Mouse (Mus musculus): ENCODE measurements at regions not wholly inside any gene's neighbourhood (a gene's known extent, or its start where the extent isn't known, plus 50 kb on each side); places are given as distances from the start of the nearest gene placed in this dataset.

DNA sequence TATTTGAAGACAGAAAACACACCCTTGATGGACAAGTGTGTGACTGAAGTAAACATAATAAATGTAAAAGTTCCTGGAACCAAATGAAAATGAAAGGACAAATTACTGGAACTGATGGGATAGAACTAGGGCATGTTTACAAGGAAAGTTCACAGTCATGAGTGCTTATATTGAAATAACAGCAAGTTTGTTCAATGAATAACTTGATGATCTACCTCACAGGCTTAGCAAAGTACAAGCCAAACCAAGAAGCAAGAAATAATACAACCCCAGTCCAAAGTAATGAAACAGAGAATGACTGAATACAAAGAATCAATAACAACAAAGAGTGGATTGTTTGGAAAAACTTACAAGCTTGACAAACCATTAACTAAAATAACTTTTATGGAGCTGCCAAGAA is 56.2 kb downstream of the Gm379 start:
- in situ Hi-C loops (cut with MboI; ENCODE audit: unreplicated experiment in 2 of 2) = no loop called here

DNA sequence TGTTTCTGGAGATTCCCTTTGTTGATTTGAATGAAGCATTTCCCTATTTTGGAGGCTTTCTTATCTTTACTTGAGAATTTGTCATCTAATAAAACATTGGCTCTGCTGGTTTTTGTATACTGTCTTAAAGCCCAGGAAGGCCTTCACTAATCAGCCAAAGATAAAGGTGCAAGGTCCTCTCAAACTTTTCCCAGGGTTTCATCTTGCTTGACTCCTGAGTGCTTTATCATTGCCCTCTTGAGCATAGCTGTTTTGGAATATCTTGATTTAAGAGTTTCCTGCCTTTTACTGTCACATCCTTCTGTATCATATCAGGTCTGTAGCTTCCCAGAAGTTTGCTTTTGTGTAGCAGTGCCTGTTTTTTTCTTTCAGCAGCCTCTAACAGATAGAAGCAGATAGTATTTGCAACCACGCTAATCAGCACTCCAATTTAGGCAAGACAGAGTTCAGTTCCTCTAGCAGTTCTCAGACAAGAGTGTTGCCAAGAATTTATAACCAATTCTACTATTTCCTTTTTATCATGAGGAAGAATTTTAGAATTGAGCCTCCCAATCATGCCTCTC is 64.7 kb downstream of the Gm379 start:
- in situ Hi-C loops (cut with MboI; ENCODE audit: unreplicated experiment in 2 of 2) = no loop called here

DNA sequence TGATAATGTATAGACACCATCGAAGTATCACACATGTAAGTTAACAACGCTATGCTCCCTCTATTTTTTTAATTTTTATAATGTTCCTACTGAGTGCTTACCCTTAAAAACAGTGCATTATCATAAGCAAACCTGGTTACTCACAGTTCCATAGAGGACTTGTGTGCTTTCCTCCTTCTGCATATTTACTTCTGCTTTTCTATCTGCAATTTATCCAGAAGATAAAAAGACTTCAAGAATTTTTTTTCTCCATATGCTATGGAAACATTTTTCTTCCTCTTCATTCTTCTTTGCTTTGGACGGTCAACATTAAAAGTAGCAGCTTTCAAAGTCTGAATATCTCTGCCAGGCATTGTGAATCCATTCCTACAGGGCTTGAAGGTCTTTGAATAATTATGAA is 102.7 kb downstream of the Gm379 start:
- in situ Hi-C loops (cut with MboI; ENCODE audit: unreplicated experiment in 2 of 2) = no loop called here

DNA sequence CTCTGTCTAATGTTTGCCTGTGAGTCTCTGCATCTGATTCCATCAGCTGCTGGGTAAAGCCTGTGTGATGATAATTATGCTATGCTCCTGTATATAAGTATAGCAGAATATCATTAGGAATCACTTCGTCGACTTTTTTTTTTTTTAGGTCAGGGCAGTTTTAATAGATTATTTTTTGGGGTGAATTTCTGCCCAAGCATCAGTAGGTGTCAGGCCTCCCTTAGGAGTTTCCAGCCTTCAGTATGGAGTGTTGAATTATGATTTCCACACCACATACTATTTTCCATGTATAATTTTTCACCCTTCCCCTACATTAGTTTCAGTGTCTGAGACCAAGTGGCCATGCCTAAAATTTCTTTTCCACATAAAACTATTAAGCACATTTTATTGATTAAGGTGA is 121.5 kb downstream of the Gm379 start:
- in situ Hi-C loops (cut with MboI; ENCODE audit: unreplicated experiment in 2 of 2) = loop anchor here (10.0 to 25.0 kb wide), 3 partner anchors 532 to 819 kb away; no protein-coding TSS in a partner anchor

DNA sequence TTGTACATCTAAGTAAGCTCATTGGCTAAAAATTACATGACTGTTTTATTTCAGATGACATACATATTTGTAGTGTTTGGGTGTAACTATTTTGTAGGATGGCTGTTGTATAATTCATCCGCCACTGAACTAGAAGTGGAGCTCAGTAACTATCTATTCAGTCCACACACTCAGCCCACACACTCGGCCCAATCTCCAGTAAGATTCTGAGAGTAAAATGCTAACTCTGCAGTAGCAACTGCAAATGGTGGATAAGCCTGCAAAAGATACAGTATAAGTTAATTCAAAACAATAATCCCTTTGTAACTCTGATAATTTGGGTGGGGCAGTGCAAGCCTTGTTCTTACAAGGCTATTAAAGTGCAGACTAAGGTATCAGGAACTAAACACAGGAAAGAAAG is 123.3 kb downstream of the Gm379 start:
- in situ Hi-C loops (cut with MboI; ENCODE audit: unreplicated experiment in 2 of 2) = loop anchor here (10.0 to 25.0 kb wide), 3 partner anchors 533 to 821 kb away; no protein-coding TSS in a partner anchor

DNA sequence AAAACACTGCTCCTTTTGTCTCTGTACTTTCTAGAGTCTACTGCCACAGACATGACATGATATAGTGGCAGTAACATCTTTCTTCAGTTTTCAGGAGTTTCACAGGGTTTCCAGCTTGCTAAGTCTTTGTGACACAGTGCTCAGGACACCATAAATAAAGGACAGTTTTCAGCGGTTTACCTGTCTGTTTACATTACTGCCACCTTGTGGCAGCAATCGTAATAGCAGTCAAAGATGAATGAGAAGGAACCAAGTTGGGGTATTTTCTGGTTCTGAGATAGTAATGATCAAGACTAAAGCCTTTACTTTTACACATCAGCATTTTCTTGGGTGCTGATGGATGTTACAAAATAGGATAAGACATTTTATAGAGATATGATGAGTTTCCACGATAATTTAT is 127.7 kb downstream of the Gm379 start:
- in situ Hi-C loops (cut with MboI; ENCODE audit: unreplicated experiment in 2 of 2) = loop anchor here (10.0 to 25.0 kb wide), 5 partner anchors 538 to 825 kb away; partner anchors contain the start of gene 2610002M06Rik (in 1 of the 2)
